Mouse (Mus musculus) intestine, embryonic 15.5 days (tissue): ENCODE measurements at regions not wholly inside any gene's neighbourhood (a gene's known extent, or its start where the extent isn't known, plus 50 kb on each side); places are given as distances from the start of the nearest gene placed in this dataset.
"Not testable (repeated sequence)": the region's sequence is repeated elsewhere in the genome, so short reads cannot be mapped to it uniquely, and the experiment has no call there.

Experiments used
- ATAC-seq: fragments of 200-750 bp; cut with Nextera tagmentation; 2 replicates; pipeline ENCODE4 v1.8.0; 2017; ENCODE audit warnings: moderate TSS enrichment, moderate library complexity
- H3K27ac ChIP-seq: fragments of 300-500 bp; sonication (generic); 2 replicates; pipeline ENCODE4 v1.5.1; 2015; ENCODE audit warnings: mild to moderate bottlenecking, inconsistent platforms
- H3K27me3 ChIP-seq: fragments of 300-500 bp; sonication (generic); replicated peaks from 2 replicates; pipeline ENCODE4 v1.6.1; 2015; ENCODE audit warnings: inconsistent platforms
- H3K36me3 ChIP-seq: fragments of 300-500 bp; sonication (generic); 2 replicates; pipeline ENCODE4 v1.6.1; 2015; ENCODE audit warnings: inconsistent platforms
- H3K4me1 ChIP-seq: fragments of 300-500 bp; sonication (generic); replicated peaks from 2 replicates; pipeline ENCODE4 v1.6.1; 2015; ENCODE audit warnings: inconsistent platforms
- H3K4me2 ChIP-seq: fragments of 300-500 bp; sonication (generic); replicated peaks from 2 replicates; pipeline ENCODE4 v1.6.1; 2015; ENCODE audit warnings: mild to moderate bottlenecking, inconsistent platforms
- H3K4me3 ChIP-seq: fragments of 300-500 bp; sonication (generic); replicated peaks from 2 replicates; pipeline ENCODE4 v1.5.1; 2015; ENCODE audit warnings: inconsistent platforms
- H3K9ac ChIP-seq: fragments of 300-500 bp; sonication (generic); 2 replicates; pipeline ENCODE4 v1.6.1; 2015; ENCODE audit warnings: inconsistent platforms
- H3K9me3 ChIP-seq: fragments of 300-500 bp; sonication (generic); 2 replicates; pipeline ENCODE4 v1.6.1; 2016; ENCODE audit warnings: inconsistent platforms
- WGBS: fragments of 180-500 bp; shearing (Covaris S2); methylation state at CpG from one replicate; pipeline ENCODE4 v1.1.7; 2015; 5-methylcytosine and 5-hydroxymethylcytosine counted together

GRCm38 (mm10) chr13:18651658-18652057 is 65.4 kb upstream of the Vps41 start:
- Histone ChIP-seq H3K36me3 (no peaks in the 10 kb centered on the region), H3K27me3 (no peaks in the 10 kb centered on the region), H3K4me1 (no peaks in the 10 kb centered on the region), H3K9ac (no peak overlapping the region), H3K27ac (no peak overlapping the region), H3K9me3 (no peaks in the 10 kb centered on the region), H3K4me2 (no peak overlapping the region), H3K4me3 (no peak overlapping the region)
- WGBS, result 80% methylated on average over 1 of the region's 1 CpGs
- ATAC-seq, result no peak

GRCm38 (mm10) chr13:18614763-18615616 is 102.1 kb upstream of the Vps41 start:
- peak; percentile 58 for ATAC-seq

GRCm38 (mm10) chr13:18580718-18581550 is 136.2 kb upstream of the Vps41 start:
- no peaks in the 10 kb centered on the region for H3K36me3 ChIP-seq
- H3K4me3 ChIP-seq, result no peak overlapping the region
- H3K4me2 ChIP-seq, result no peak overlapping the region
- H3K9me3 ChIP-seq, result no peaks in the 10 kb centered on the region
- no peak overlapping the region for H3K27ac ChIP-seq
- WGBS, result 47% methylated on average over 19 of the region's 19 CpGs
- no peaks in the 10 kb centered on the region for H3K27me3 ChIP-seq
- no peak for ATAC-seq
- no peaks in the 10 kb centered on the region for H3K4me1 ChIP-seq
- H3K9ac ChIP-seq, result no peak overlapping the region

More at GRCm38 (mm10) chr13:18614763-18615616, 102.1 kb upstream of the Vps41 start:
- Histone ChIP-seq H3K4me2 (peak overlapping the region; percentile 25), H3K4me1 (no peaks in the 10 kb centered on the region), H3K27me3 (no peaks in the 10 kb centered on the region), H3K4me3 (no peak overlapping the region), H3K27ac (no peak overlapping the region), H3K36me3 (no peaks in the 10 kb centered on the region), H3K9me3 (no peaks in the 10 kb centered on the region), H3K9ac (no peak overlapping the region)
- WGBS, result 16% methylated on average over 18 of the region's 18 CpGs

GRCm38 (mm10) chr13:18576016-18576415 is 141.1 kb upstream of the Vps41 start:
- Histone ChIP-seq H3K36me3 (no peaks in the 10 kb centered on the region), H3K4me1 (no peaks in the 10 kb centered on the region), H3K9me3 (no peaks in the 10 kb centered on the region), H3K4me2 (no peak overlapping the region), H3K27ac (no peak overlapping the region), H3K4me3 (no peak overlapping the region), H3K9ac (no peak overlapping the region), H3K27me3 (no peaks in the 10 kb centered on the region)
- no peak for ATAC-seq
- 83% methylated on average over 4 of the region's 4 CpGs for WGBS

- no peaks in the 10 kb centered on the region for H3K36me3 ChIP-seq
- no peaks in the 10 kb centered on the region for H3K9me3 ChIP-seq
- H3K27me3 ChIP-seq, result no peaks in the 10 kb centered on the region
- no peak overlapping the region for H3K27ac ChIP-seq
- no peak overlapping the region for H3K4me3 ChIP-seq
- H3K4me1 ChIP-seq, result no peaks in the 10 kb centered on the region
- 9% methylated on average over 5 of the region's 5 CpGs for WGBS
- H3K9ac ChIP-seq, result no peak overlapping the region
- H3K4me2 ChIP-seq, result no peak overlapping the region
- ATAC-seq, result no peak
Observed at GRCm38 (mm10) chr13:18575599-18575998, 141.5 kb upstream of the Vps41 start.

GRCm38 (mm10) chr13:18542032-18542431 is 144.5 kb upstream of the Pou6f2 start:
- ATAC-seq, H3K4me1 ChIP-seq, H3K4me2 ChIP-seq, H3K4me3 ChIP-seq, H3K9me3 ChIP-seq, H3K36me3 ChIP-seq, H3K27me3 ChIP-seq, H3K9ac ChIP-seq, H3K27ac ChIP-seq: not testable (repeated sequence)
- 83% methylated on average over 4 of the region's 4 CpGs for WGBS

GRCm38 (mm10) chr13:18530509-18530908 is 133.0 kb upstream of the Pou6f2 start:
- H3K36me3 ChIP-seq, result no peaks in the 10 kb centered on the region
- no peak overlapping the region for H3K9ac ChIP-seq
- no peak overlapping the region for H3K4me2 ChIP-seq
- no peaks in the 10 kb centered on the region for H3K27me3 ChIP-seq
- H3K4me3 ChIP-seq, result no peak overlapping the region
- no peak for ATAC-seq
- no peaks in the 10 kb centered on the region for H3K4me1 ChIP-seq
- WGBS, result 50% methylated on average over 1 of the region's 1 CpGs
- no peaks in the 10 kb centered on the region for H3K9me3 ChIP-seq
- H3K27ac ChIP-seq, result no peak overlapping the region

GRCm38 (mm10) chr13:18498159-18498558 is 100.7 kb upstream of the Pou6f2 start:
- Histone ChIP-seq H3K36me3 (no peaks in the 10 kb centered on the region), H3K27me3 (no peaks in the 10 kb centered on the region), H3K4me3 (no peak overlapping the region), H3K9ac (no peak overlapping the region), H3K4me1 (no peaks in the 10 kb centered on the region), H3K9me3 (no peaks in the 10 kb centered on the region), H3K4me2 (no peak overlapping the region), H3K27ac (no peak overlapping the region)
- no peak for ATAC-seq
- 20% methylated on average over 4 of the region's 4 CpGs for WGBS

GRCm38 (mm10) chr13:18497582-18498157 is 100.2 kb upstream of the Pou6f2 start:
- no peaks in the 10 kb centered on the region for H3K4me1 ChIP-seq
- no peak overlapping the region for H3K4me2 ChIP-seq
- H3K9me3 ChIP-seq, result no peaks in the 10 kb centered on the region
- no peak for ATAC-seq
- H3K36me3 ChIP-seq, result no peaks in the 10 kb centered on the region
- H3K27ac ChIP-seq, result no peak overlapping the region
- 18% methylated on average over 5 of the region's 5 CpGs for WGBS
- H3K4me3 ChIP-seq, result no peak overlapping the region
- H3K27me3 ChIP-seq, result no peaks in the 10 kb centered on the region
- H3K9ac ChIP-seq, result no peak overlapping the region

- Histone ChIP-seq H3K9me3 (no peaks in the 10 kb centered on the region), H3K9ac (no peak overlapping the region), H3K4me3 (no peak overlapping the region), H3K27ac (no peak overlapping the region), H3K27me3 (no peaks in the 10 kb centered on the region), H3K4me2 (no peak overlapping the region), H3K4me1 (no peaks in the 10 kb centered on the region), H3K36me3 (no peaks in the 10 kb centered on the region)
- ATAC-seq, result no peak
- WGBS, result 61% methylated on average over 10 of the region's 10 CpGs
Observed at GRCm38 (mm10) chr13:18495021-18495811, 97.7 kb upstream of the Pou6f2 start.

GRCm38 (mm10) chr13:18485785-18486184 is 88.3 kb upstream of the Pou6f2 start:
- not testable (repeated sequence) for H3K9me3 ChIP-seq, H3K4me2 ChIP-seq, ATAC-seq, H3K27ac ChIP-seq, H3K4me1 ChIP-seq, H3K27me3 ChIP-seq, H3K9ac ChIP-seq, H3K36me3 ChIP-seq, H3K4me3 ChIP-seq
- WGBS, result 34% methylated on average over 4 of the region's 4 CpGs

- Histone ChIP-seq H3K4me1 (no peaks in the 10 kb centered on the region), H3K4me3 (no peak overlapping the region), H3K9me3 (no peaks in the 10 kb centered on the region), H3K9ac (no peak overlapping the region), H3K4me2 (no peak overlapping the region), H3K27ac (no peak overlapping the region), H3K36me3 (no peaks in the 10 kb centered on the region), H3K27me3 (no peaks in the 10 kb centered on the region)
- no peak for ATAC-seq
- 75% methylated on average over 1 of the region's 1 CpGs for WGBS
Observed at GRCm38 (mm10) chr13:18485080-18485479, 87.6 kb upstream of the Pou6f2 start.
